Mouse (Mus musculus) midbrain, embryonic 11.5 days (tissue): ENCODE results near the gene Daxx. TPM values are rescaled to one million over a fixed set of nuclear protein-coding genes. Genes with fewer than 3 reads are reported as not detected.

Source experiments
- ATAC-seq: fragments of 200-750 bp; cut with Nextera tagmentation; 2 replicates; pipeline ENCODE4 v1.8.0; 2017; ENCODE audit warnings: moderate TSS enrichment, moderate library complexity; ENCODE audit not compliant: low FRiP score
- DNase-seq: peaks from one replicate; pipeline ENCODE4 v3.0.0; 2015; ENCODE audit warnings: low spot score; ENCODE audit errors: missing footprints
- H3K27ac ChIP-seq: fragments of 300-500 bp; sonication (generic); 2 replicates; pipeline ENCODE4 v1.5.1; 2014; ENCODE audit warnings: low read depth, low read length
- H3K27me3 ChIP-seq: fragments of 300-500 bp; sonication (generic); 2 replicates; pipeline ENCODE4 v1.6.1; 2014; ENCODE audit warnings: mild to moderate bottlenecking, low read length, moderate library complexity, mixed read lengths; ENCODE audit not compliant: control insufficient read depth, insufficient read depth
- H3K36me3 ChIP-seq: fragments of 300-500 bp; sonication (generic); 2 replicates; pipeline ENCODE4 v1.6.1; 2014; ENCODE audit warnings: mild to moderate bottlenecking, low read length, moderate library complexity, mixed read lengths; ENCODE audit not compliant: control insufficient read depth, insufficient read depth
- H3K4me1 ChIP-seq: fragments of 300-500 bp; sonication (generic); 2 replicates; pipeline ENCODE4 v1.6.1; 2014; ENCODE audit warnings: low read length; ENCODE audit not compliant: control insufficient read depth, insufficient read depth
- H3K4me2 ChIP-seq: fragments of 300-500 bp; sonication (generic); 2 replicates; pipeline ENCODE4 v1.6.1; 2014; ENCODE audit warnings: mild to moderate bottlenecking, moderate library complexity
- H3K4me3 ChIP-seq: fragments of 300-500 bp; sonication (generic); 2 replicates; pipeline ENCODE4 v1.5.1; 2014; ENCODE audit warnings: low read depth, low read length
- H3K9ac ChIP-seq: fragments of 300-500 bp; sonication (generic); 2 replicates; pipeline ENCODE4 v1.6.1; 2014; ENCODE audit warnings: low read length
- H3K9me3 ChIP-seq: fragments of 300-500 bp; sonication (generic); 2 replicates; pipeline ENCODE4 v1.6.1; 2016; ENCODE audit warnings: low read length; ENCODE audit not compliant: control insufficient read depth
- WGBS: fragments of 180-500 bp; shearing (Covaris S2); extraction: QIAGEN DNeasy Blood & Tissue Kit; methylation state at CpG from one replicate; pipeline ENCODE4 v1.1.7; 2014; 5-methylcytosine and 5-hydroxymethylcytosine counted together
- polyA plus RNA-seq: library from polyadenylated mRNA; unstranded; fragments of >200 nt; fragmentation: Nextera tagmentation; extraction: Ambion mirVana; gene quantifications from 2 replicates; pipeline ENCODE4 v1.2.1, GENCODE M21; 2014

The Daxx gene
- polyA plus RNA-seq, 1 experiment from 2014 or later = 60.4 TPM

DNA sequence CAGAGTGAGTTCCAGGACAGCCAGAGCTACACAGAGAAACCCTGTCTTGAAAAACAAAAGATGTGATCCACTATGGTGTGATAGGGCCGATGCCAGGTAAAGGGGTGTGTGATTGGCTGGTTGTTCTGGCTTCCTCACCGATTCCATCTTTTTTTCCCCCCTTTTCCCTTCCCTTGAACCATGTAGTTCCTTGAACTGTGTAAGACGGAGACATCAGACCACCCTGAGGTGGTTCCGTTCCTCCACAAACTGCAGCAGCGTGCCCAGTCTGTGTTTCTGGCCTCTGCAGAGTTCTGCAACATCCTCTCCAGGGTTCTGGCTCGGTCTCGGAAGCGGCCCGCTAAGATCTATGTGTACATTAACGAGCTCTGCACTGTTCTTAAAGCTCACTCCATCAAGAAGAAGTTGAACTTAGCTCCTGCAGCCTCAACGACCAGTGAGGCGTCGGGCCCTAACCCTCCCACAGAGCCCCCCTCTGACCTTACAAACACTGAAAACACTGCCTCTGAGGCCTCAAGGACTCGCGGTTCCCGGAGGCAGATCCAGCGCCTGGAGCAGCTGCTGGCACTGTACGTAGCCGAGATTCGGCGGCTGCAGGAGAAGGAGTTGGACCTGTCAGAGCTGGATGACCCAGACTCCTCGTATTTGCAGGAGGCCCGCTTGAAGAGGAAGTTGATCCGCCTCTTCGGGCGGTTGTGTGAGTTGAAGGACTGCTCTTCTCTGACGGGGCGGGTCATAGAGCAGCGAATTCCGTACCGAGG is 2.0 kb downstream of the Daxx start:
- H3K4me3 ChIP-seq = no peak overlapping the region
- H3K36me3 ChIP-seq = peaks cover 18% of the 10 kb centered on the region
- 94% methylated on average over 31 of the region's 31 CpGs for WGBS
- no peak overlapping the region for H3K4me2 ChIP-seq
- H3K27ac ChIP-seq = no peak overlapping the region
- H3K4me1 ChIP-seq = peaks cover 20% of the 10 kb centered on the region
- ATAC-seq = no peak
- H3K9ac ChIP-seq = no peak overlapping the region
- DNase-seq = no peak
- no peaks in the 10 kb centered on the region for H3K9me3 ChIP-seq
- H3K27me3 ChIP-seq = no peaks in the 10 kb centered on the region

DNA sequence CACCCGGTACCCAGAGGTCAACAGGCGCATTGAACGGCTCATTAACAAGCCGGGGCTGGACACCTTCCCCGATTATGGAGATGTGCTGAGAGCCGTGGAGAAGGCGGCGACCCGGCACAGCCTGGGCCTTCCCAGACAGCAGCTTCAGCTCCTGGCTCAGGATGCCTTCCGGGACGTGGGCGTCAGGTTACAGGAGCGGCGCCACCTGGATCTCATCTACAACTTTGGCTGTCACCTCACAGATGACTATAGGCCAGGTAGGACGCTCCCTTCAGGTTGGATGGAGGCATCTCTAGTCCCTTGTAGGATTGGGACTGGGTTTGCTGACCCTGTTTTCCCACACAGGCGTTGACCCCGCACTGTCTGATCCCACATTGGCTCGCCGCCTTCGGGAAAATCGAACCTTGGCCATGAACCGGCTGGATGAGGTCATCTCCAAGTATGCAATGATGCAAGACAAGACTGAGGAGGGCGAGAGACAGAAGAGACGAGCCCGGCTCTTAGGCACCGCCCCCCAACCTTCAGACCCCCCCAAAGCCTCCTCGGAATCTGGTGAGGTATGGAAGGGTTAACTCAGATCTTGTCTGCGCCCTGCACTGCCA is 2.7 kb downstream of the Daxx start:
- ATAC-seq = no peak
- Histone ChIP-seq H3K9me3 (no peaks in the 10 kb centered on the region), H3K4me2 (no peak overlapping the region), H3K4me3 (no peak overlapping the region), H3K4me1 (peaks cover 27% of the 10 kb centered on the region), H3K27ac (no peak overlapping the region), H3K9ac (no peak overlapping the region), H3K27me3 (no peaks in the 10 kb centered on the region), H3K36me3 (peaks cover 18% of the 10 kb centered on the region)
- DNase-seq = no peak
- 92% methylated on average over 28 of the region's 28 CpGs for WGBS

DNA sequence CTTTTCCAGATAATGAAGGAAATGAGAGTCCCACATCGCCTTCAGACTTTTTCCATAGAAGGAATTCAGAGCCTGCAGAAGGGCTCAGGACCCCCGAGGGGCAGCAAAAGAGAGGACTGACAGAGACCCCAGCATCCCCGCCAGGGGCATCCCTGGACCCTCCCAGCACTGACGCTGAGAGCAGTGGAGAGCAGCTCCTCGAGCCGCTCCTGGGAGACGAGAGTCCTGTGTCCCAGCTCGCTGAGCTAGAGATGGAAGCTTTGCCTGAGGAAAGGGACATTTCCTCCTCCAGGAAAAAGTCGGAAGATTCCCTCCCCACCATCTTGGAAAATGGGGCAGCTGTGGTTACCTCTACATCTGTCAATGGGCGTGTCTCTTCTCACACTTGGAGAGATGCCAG is 4.0 kb downstream of the Daxx start:
- DNase-seq (no peak), ATAC-seq (no peak)
- no peaks in the 10 kb centered on the region for H3K27me3 ChIP-seq
- H3K4me2 ChIP-seq = no peak overlapping the region
- H3K36me3 ChIP-seq = peaks cover 24% of the 10 kb centered on the region
- 92% methylated on average over 10 of the region's 10 CpGs for WGBS
- H3K4me3 ChIP-seq = no peak overlapping the region
- H3K4me1 ChIP-seq = peaks cover 28% of the 10 kb centered on the region
- no peaks in the 10 kb centered on the region for H3K9me3 ChIP-seq
- no peak overlapping the region for H3K9ac ChIP-seq
- no peak overlapping the region for H3K27ac ChIP-seq

DNA sequence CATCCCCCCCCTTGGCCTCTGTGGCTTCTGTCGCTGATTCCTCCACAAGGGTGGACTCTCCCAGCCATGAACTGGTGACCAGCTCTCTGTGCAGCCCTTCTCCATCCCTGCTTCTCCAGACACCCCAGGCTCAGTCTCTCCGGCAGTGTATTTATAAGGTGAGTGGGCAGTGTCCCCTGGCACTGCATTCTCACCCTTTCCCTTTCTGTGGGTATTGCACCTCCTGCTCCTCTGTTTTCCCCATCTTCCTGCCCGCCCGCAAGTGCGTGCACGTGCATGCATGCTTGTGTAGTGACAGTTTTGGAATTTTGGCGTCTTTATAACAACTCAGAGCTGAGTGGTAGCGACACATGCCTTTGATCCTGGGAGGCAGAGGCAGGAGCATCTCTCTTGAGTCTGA is 4.7 kb downstream of the Daxx start:
- Histone ChIP-seq H3K4me1 (peaks cover 24% of the 10 kb centered on the region), H3K9ac (no peak overlapping the region), H3K36me3 (peaks cover 24% of the 10 kb centered on the region), H3K4me2 (no peak overlapping the region), H3K27me3 (no peaks in the 10 kb centered on the region), H3K9me3 (no peaks in the 10 kb centered on the region), H3K27ac (no peak overlapping the region), H3K4me3 (no peak overlapping the region)
- 94% methylated on average over 8 of the region's 8 CpGs for WGBS
- DNase-seq (no peak), ATAC-seq (no peak)

DNA sequence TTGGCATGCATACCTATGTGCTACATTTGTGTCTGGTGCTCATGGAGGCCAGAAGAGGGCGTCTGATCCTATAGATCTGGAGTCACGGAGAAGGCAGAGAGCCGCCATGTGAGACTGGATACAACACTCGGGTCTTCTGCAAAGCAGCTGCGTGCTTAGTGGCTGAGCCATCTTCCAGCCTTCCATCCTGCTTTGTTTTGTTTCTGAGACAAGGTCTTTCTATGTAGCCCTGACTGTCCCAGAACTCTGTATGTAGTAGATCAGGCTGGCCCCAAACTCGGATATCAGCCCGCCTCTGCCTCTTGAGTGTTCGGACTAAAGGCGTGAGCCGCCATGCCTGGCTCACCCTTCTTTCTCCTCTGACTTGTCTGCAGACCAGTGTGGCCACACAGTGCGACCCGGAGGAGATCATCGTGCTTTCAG is 5.8 kb downstream of the Daxx start:
- H3K9ac ChIP-seq = no peak overlapping the region
- H3K27ac ChIP-seq = no peak overlapping the region
- peaks cover 24% of the 10 kb centered on the region for H3K36me3 ChIP-seq
- H3K4me1 ChIP-seq = peaks cover 33% of the 10 kb centered on the region
- 67% methylated on average over 13 of the region's 13 CpGs for WGBS
- peak overlapping the region; percentile 64 for H3K4me2 ChIP-seq
- H3K9me3 ChIP-seq = no peaks in the 10 kb centered on the region
- H3K4me3 ChIP-seq = peak overlapping the region; percentile 65; the same call in 1 of the 2 replicates
- DNase-seq (no peak), ATAC-seq (no peak)
- H3K27me3 ChIP-seq = no peaks in the 10 kb centered on the region; the same call in 1 of the 2 replicates

DNA sequence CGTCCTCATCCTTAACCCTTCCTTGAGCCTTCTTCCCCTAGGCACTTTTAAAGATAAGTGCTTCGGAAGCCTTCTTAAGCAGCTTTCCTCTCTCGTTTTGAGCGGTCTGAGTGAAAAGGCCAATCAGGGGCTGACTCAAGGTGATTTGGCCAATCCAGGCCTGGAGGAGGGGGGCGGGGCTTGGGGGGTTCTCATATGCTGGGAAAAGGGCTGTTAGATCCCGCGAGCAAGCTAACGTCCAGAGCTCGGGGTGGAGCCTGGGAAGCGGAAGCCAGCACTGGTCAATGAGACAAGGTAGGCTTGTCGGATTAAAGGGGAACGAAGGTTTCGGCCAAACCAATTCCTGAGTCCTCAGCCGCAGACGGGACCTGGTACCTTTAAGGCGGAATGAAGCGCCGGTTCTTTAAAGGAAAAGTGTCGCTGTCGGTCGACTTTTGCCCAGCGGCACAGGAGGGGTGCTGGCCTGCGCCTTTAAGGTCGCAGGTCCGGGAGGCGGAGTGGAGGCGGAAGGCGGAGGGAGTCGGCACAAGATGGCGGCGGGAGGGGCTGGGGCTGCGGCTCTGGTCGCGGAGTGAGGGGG is 6.5 kb downstream of the Daxx start, which contains the start of the genes Tapbp and Zbtb22:
TSS of gene Tapbp (plus strand) at position 229 of the 580 bp plus-strand sequence.
TSS of gene Zbtb22 (plus strand) at position 234 of the 580 bp plus-strand sequence.
- Histone ChIP-seq H3K9ac (peak within 1 kb of the TSS; percentile 65), H3K9me3 (no peaks in the 10 kb centered on the region), H3K4me1 (peaks cover 34% of the 10 kb centered on the region), H3K4me2 (peak within 1 kb of the TSS; percentile 64), H3K36me3 (peaks cover 24% of the 10 kb centered on the region), H3K27ac (peak within 1 kb of the TSS; percentile 71), H3K27me3 (no peaks in the 10 kb centered on the region; the same call in 1 of the 2 replicates), H3K4me3 (peak within 1 kb of the TSS; percentile 65)
- ATAC-seq = peak; percentile 92
- under 1% methylated on average over 28 of the region's 34 CpGs for WGBS
- peak; percentile 99 for DNase-seq

DNA sequence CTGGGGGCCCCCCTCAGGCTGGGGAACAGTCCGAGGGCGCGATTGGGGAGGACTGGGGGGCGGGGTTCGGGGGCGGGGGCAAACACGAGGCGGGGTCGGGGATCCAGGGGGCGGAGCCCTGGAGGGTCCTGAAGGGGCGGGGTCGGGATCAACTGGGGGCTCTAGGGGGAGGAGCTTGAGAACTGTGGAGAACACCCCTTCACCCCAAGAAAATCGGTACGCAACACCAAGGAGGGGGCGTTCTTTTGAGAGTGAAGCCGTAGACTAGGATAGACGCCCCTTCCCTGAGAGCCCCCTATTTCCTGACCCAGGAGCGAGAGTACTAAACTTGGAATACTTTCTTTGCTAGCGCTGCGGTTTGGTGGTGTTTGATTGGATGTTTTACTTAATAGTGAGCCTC is 7.1 kb downstream of the Daxx start:
- DNase-seq = peak; percentile 95
- peaks cover 35% of the 10 kb centered on the region for H3K4me1 ChIP-seq
- H3K36me3 ChIP-seq = peaks cover 24% of the 10 kb centered on the region
- no peaks in the 10 kb centered on the region; the same call in 1 of the 2 replicates for H3K27me3 ChIP-seq
- peak overlapping the region; percentile 71 for H3K27ac ChIP-seq
- H3K9me3 ChIP-seq = no peaks in the 10 kb centered on the region
- H3K4me2 ChIP-seq = peak overlapping the region; percentile 64
- 3% methylated on average over 12 of the region's 20 CpGs for WGBS
- peak overlapping the region; percentile 65 for H3K4me3 ChIP-seq
- peak overlapping the region; percentile 65 for H3K9ac ChIP-seq
- ATAC-seq = peak; percentile 39

DNA sequence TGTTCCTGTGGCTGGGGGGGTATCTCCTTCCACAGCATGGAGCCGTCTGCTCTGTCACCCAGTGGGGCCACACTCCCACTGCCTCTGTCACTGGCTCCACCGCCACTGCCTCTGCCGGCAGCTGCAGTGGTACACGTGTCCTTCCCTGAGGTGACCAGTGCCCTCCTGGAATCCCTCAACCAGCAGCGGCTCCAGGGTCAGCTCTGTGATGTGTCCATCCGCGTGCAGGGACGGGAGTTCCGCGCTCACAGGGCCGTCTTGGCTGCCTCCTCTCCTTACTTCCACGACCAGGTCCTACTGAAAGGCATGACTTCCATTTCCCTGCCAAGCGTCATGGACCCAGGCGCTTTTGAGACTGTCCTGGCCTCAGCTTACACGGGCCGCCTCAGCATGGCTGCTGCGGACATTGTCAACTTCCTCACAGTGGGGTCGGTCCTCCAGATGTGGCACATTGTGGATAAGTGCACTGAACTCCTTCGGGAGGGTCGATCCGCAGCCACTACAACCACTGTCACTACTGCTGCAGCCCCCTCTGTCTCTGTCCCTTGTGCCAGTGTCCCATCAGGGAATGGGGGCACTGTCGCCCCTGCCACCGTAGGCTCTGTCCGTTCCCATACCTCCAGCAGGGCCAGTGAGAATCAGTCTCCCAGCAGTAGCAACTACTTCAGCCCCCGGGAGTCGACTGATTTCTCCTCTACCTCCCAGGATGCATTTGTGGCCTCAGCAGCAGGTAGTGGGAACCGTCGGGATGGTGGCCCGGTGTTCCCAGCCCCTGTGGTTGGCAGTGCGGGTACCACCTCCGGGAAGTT is 7.8 kb downstream of the Daxx start:
- peaks cover 35% of the 10 kb centered on the region for H3K4me1 ChIP-seq
- H3K27me3 ChIP-seq = no peaks in the 10 kb centered on the region; the same call in 1 of the 2 replicates
- no peaks in the 10 kb centered on the region for H3K9me3 ChIP-seq
- DNase-seq = no peak
- no peak for ATAC-seq
- H3K4me2 ChIP-seq = peak overlapping the region; percentile 64
- WGBS = 73% methylated on average over 31 of the region's 31 CpGs
- H3K4me3 ChIP-seq = peak overlapping the region; percentile 65
- H3K27ac ChIP-seq = no peak overlapping the region
- H3K36me3 ChIP-seq = peaks cover 24% of the 10 kb centered on the region
- peak overlapping the region; percentile 65 for H3K9ac ChIP-seq
